Mouse (Mus musculus): ENCODE data around the gene Klhl41. TPM values are rescaled to one million over a fixed set of nuclear protein-coding genes. Genes with fewer than 3 reads are reported as not detected.

The Klhl41 gene
- polyA plus RNA-seq, 1 experiment from 2014 or later = 8.3 TPM

- Histone ChIP-seq H3K4me3 (no peak overlapping the region), H3K36me3 (peaks cover 75% of the 10 kb centered on the region), H3K27ac (no peak overlapping the region), H3K27me3 (ENCODE audit: insufficient read depth, poor library complexity, severe bottlenecking) (no peaks in the 10 kb centered on the region), H3K9me3 (no peaks in the 10 kb centered on the region), H3K4me1 (no peaks in the 10 kb centered on the region)
- 92% methylated on average over 11 of the region's 11 CpGs for WGBS
- DNase-seq (ENCODE audit: low spot score) = no peak
Observed at GRCm38 (mm10) chr2:69693501-69693900, 23.6 kb downstream of the Klhl41 start.

- Histone ChIP-seq H3K4me1 (no peaks in the 10 kb centered on the region), H3K36me3 (peaks cover 75% of the 10 kb centered on the region), H3K9me3 (no peaks in the 10 kb centered on the region), H3K27me3 (ENCODE audit: insufficient read depth, poor library complexity, severe bottlenecking) (no peaks in the 10 kb centered on the region), H3K4me3 (no peak overlapping the region), H3K27ac (no peak overlapping the region)
- DNase-seq (ENCODE audit: low spot score) = peak; percentile 58
- WGBS = 91% methylated on average over 8 of the region's 8 CpGs
Observed at GRCm38 (mm10) chr2:69700446-69700845, 30.5 kb downstream of the Klhl41 start.

GRCm38 (mm10) chr2:69712171-69712570 lies 42.3 kb downstream of the Klhl41 start:
- DNase-seq (ENCODE audit: low spot score) = no peak
- Histone ChIP-seq H3K27ac (no peak overlapping the region), H3K9me3 (no peaks in the 10 kb centered on the region), H3K36me3 (peaks cover 32% of the 10 kb centered on the region), H3K4me1 (0 out of 2 replicates have a peak, but pooled peaks cover 2% of the 10 kb centered on the region), H3K4me3 (0 out of 2 replicates have a peak overlapping the region, but pooled peaks have one; percentile 86), H3K27me3 (ENCODE audit: insufficient read depth, poor library complexity, severe bottlenecking) (no peaks in the 10 kb centered on the region)
- 89% methylated on average over 14 of the region's 14 CpGs for WGBS

GRCm38 (mm10) chr2:69712981-69713625 lies 43.2 kb downstream of the Klhl41 start, which contains the start of gene Fastkd1:
TSS of gene Fastkd1 (minus strand) at chr2:69713516.
- H3K27me3 ChIP-seq (ENCODE audit: insufficient read depth, poor library complexity, severe bottlenecking) = no peaks in the 10 kb centered on the region
- H3K36me3 ChIP-seq = peaks cover 24% of the 10 kb centered on the region
- 0 out of 2 replicates have a peak, but pooled peaks cover 2% of the 10 kb centered on the region for H3K4me1 ChIP-seq
- peak; percentile 97 for DNase-seq (ENCODE audit: low spot score)
- peak within 1 kb of the TSS; percentile 86 for H3K4me3 ChIP-seq
- H3K27ac ChIP-seq = peak within 1 kb of the TSS; percentile 90
- H3K9me3 ChIP-seq = no peaks in the 10 kb centered on the region
- WGBS = under 1% methylated on average over 39 of the region's 39 CpGs

- Histone ChIP-seq H3K4me1 (0 out of 2 replicates have a peak, but pooled peaks cover 2% of the 10 kb centered on the region), H3K36me3 (peaks cover 20% of the 10 kb centered on the region), H3K27me3 (ENCODE audit: insufficient read depth, poor library complexity, severe bottlenecking) (0 out of 2 replicates have a peak, but pooled peaks cover 5% of the 10 kb centered on the region), H3K9me3 (no peaks in the 10 kb centered on the region), H3K4me3 (peak overlapping the region; percentile 86), H3K27ac (no peak overlapping the region)
- WGBS = 34% methylated on average over 4 of the region's 4 CpGs
- DNase-seq (ENCODE audit: low spot score) = no peak
Observed at GRCm38 (mm10) chr2:69713626-69714014, 43.7 kb downstream of the Klhl41 start.

- no peak overlapping the region for H3K27ac ChIP-seq
- no peak for DNase-seq (ENCODE audit: low spot score)
- no peaks in the 10 kb centered on the region for H3K9me3 ChIP-seq
- H3K27me3 ChIP-seq (ENCODE audit: insufficient read depth, poor library complexity, severe bottlenecking) = 0 out of 2 replicates have a peak, but pooled peaks cover 7% of the 10 kb centered on the region
- peaks cover 18% of the 10 kb centered on the region for H3K36me3 ChIP-seq
- 0 out of 2 replicates have a peak, but pooled peaks cover 2% of the 10 kb centered on the region for H3K4me1 ChIP-seq
- WGBS = 75% methylated on average over 5 of the region's 5 CpGs
- H3K4me3 ChIP-seq = no peak overlapping the region
Observed at GRCm38 (mm10) chr2:69714126-69714525, 44.2 kb downstream of the Klhl41 start.

- H3K4me3 ChIP-seq = no peak overlapping the region
- no peaks in the 10 kb centered on the region for H3K9me3 ChIP-seq
- H3K4me1 ChIP-seq = 0 out of 2 replicates have a peak, but pooled peaks cover 2% of the 10 kb centered on the region
- 0 out of 2 replicates have a peak, but pooled peaks cover 7% of the 10 kb centered on the region for H3K27me3 ChIP-seq (ENCODE audit: insufficient read depth, poor library complexity, severe bottlenecking)
- no peaks in the 10 kb centered on the region for H3K36me3 ChIP-seq
- DNase-seq (ENCODE audit: low spot score) = no peak
- 79% methylated on average over 3 of the region's 3 CpGs for WGBS
- no peak overlapping the region for H3K27ac ChIP-seq
Observed at GRCm38 (mm10) chr2:69716483-69716882, 46.6 kb downstream of the Klhl41 start.

GRCm38 (mm10) chr2:69719121-69719520 lies 49.2 kb downstream of the Klhl41 start:
- H3K27ac ChIP-seq = no peak overlapping the region
- peaks cover 4% of the 10 kb centered on the region; the same call in 1 of the 2 replicates for H3K4me1 ChIP-seq
- 89% methylated on average over 1 of the region's 1 CpGs for WGBS
- H3K36me3 ChIP-seq = no peaks in the 10 kb centered on the region
- no peak overlapping the region for H3K4me3 ChIP-seq
- 0 out of 2 replicates have a peak, but pooled peaks cover 7% of the 10 kb centered on the region for H3K27me3 ChIP-seq (ENCODE audit: insufficient read depth, poor library complexity, severe bottlenecking)
- no peaks in the 10 kb centered on the region for H3K9me3 ChIP-seq
- DNase-seq (ENCODE audit: low spot score) = no peak

GRCm38 (mm10) chr2:69722273-69722649 lies 52.3 kb downstream of the Klhl41 start, which contains the start of gene Ppig:
TSS of gene Ppig (plus strand) at chr2:69722545.
- Histone ChIP-seq H3K4me3 (peak within 1 kb of the TSS; percentile 97), H3K36me3 (0 out of 2 replicates have a peak, but pooled peaks cover 2% of the 10 kb centered on the region), H3K27me3 (ENCODE audit: insufficient read depth, poor library complexity, severe bottlenecking) (0 out of 2 replicates have a peak, but pooled peaks cover 7% of the 10 kb centered on the region), H3K9me3 (no peaks in the 10 kb centered on the region), H3K4me1 (peaks cover 8% of the 10 kb centered on the region; the same call in 1 of the 2 replicates), H3K27ac (peak within 1 kb of the TSS; percentile 98)
- WGBS = 4% methylated on average over 12 of the region's 12 CpGs
- no peak for DNase-seq (ENCODE audit: low spot score)

- peak overlapping the region; percentile 97 for H3K4me3 ChIP-seq
- under 1% methylated on average over 91 of the region's 91 CpGs for WGBS
- H3K4me1 ChIP-seq = peaks cover 8% of the 10 kb centered on the region; the same call in 1 of the 2 replicates
- 0 out of 2 replicates have a peak, but pooled peaks cover 3% of the 10 kb centered on the region for H3K36me3 ChIP-seq
- H3K9me3 ChIP-seq = no peaks in the 10 kb centered on the region
- H3K27me3 ChIP-seq (ENCODE audit: insufficient read depth, poor library complexity, severe bottlenecking) = 0 out of 2 replicates have a peak, but pooled peaks cover 7% of the 10 kb centered on the region
- H3K27ac ChIP-seq = peak overlapping the region; percentile 98
- peak; percentile 96 for DNase-seq (ENCODE audit: low spot score)
Observed at GRCm38 (mm10) chr2:69722650-69723518, 53.0 kb downstream of the Klhl41 start.

- H3K4me3 ChIP-seq = peak overlapping the region; percentile 97
- DNase-seq (ENCODE audit: low spot score) = no peak
- WGBS = under 1% methylated on average over 13 of the region's 13 CpGs
Observed at GRCm38 (mm10) chr2:69723519-69723825, 53.6 kb downstream of the Klhl41 start.

More at GRCm38 (mm10) chr2:69723519-69723825, 53.6 kb downstream of the Klhl41 start:
- 0 out of 2 replicates have a peak, but pooled peaks cover 3% of the 10 kb centered on the region for H3K36me3 ChIP-seq
- H3K4me1 ChIP-seq = peaks cover 8% of the 10 kb centered on the region; the same call in 1 of the 2 replicates
- 0 out of 2 replicates have a peak, but pooled peaks cover 3% of the 10 kb centered on the region for H3K27me3 ChIP-seq (ENCODE audit: insufficient read depth, poor library complexity, severe bottlenecking)
- H3K9me3 ChIP-seq = no peaks in the 10 kb centered on the region
- peak overlapping the region; percentile 98 for H3K27ac ChIP-seq
